Mouse (Mus musculus): ENCODE data around the gene Zfp51.

DNA sequence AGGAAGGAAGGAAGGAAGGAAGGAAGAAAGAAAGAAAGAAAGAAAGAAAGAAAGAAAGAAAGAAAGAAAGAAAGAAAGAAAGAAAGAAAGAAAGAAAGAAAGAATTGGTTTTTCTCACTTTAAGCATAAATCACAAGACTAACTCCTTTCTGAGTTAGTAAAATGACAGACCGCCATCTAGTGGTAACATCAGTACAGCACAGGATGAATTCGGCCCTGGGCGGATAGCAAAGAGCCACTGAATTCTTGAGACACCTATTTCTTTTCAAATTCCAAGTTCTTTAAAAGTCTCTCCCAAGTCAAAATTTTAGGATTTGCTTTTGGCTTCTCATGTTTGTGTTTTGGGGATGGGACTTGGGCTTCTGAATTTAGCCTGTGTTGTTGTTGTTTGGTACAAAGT lies 505 bp upstream of the Zfp51 start:
- TF ChIP-seq POLR2A (IDR thresholded peaks at IDR 0.05; ENCODE audit: borderline replicate concordance, insufficient read depth, low read length) (no peak), CTCF (IDR thresholded peaks at IDR 0.05; ENCODE audit: borderline replicate concordance, insufficient read depth, low read depth, low read length) (no peak)
